ENCODE assay signal across 16 mouse cellular contexts in genomic region chr8:109087781-109088180, GRCm38 (mm10).
"Had no signal": no experiment of that assay in that cellular context is flagged by ENCODE, and none has a peak within 500 bp of the region (broad histone marks: within the 10 kb centered on the region; RNA-seq: fewer than 3 reads in every experiment).

No protein-coding gene starts in this region.

- H3K27me3 ChIP-seq: megakaryocyte, embryonic 14.5 days; midbrain, embryonic 12.5 days; neural tube, embryonic 12.5 days had no signal

- H3K9ac ChIP-seq: liver, embryonic 14.5 days; lung, embryonic 14.5 days; midbrain, embryonic 12.5 days; neural tube, embryonic 12.5 days had no signal

- H3K9me3 ChIP-seq: midbrain, embryonic 12.5 days; neural tube, embryonic 12.5 days had no signal

- H3K27ac ChIP-seq: liver, embryonic 14.5 days; macrophage; midbrain, embryonic 12.5 days; neural tube, embryonic 12.5 days had no signal

- H3K4me3 ChIP-seq: megakaryocyte, embryonic 14.5 days; midbrain, embryonic 12.5 days; neural tube, embryonic 12.5 days had no signal

- H3K4me2 ChIP-seq: lung, embryonic 14.5 days; midbrain, embryonic 12.5 days; neural tube, embryonic 12.5 days had no signal

- ATAC-seq: midbrain, embryonic 16.5 days had no signal

- DNase-seq: lung, adult 18-20 months; lung, embryonic 14.5 days; lung, postnatal 10 days; midbrain, embryonic 14.5 days; right cerebral cortex, postnatal 25 days; right cerebral cortex, postnatal 4 days; spleen, adult 18-20 months; thymus, adult 18-20 months; thymus, postnatal 14 days; thymus, postnatal 36 days had no signal

- H3K36me3 ChIP-seq: midbrain, embryonic 12.5 days; neural tube, embryonic 12.5 days had no signal

- H3K4me1 ChIP-seq: megakaryocyte, embryonic 14.5 days; midbrain, embryonic 12.5 days; neural tube, embryonic 12.5 days had no signal
